Mouse (Mus musculus) frontal cortex, postnatal 36 days (tissue): ENCODE measurements at regions not wholly inside any gene's neighbourhood (a gene's known extent, or its start where the extent isn't known, plus 50 kb on each side); places are given as distances from the start of the nearest gene placed in this dataset.
"Not testable (repeated sequence)": the region's sequence is repeated elsewhere in the genome, so short reads cannot be mapped to it uniquely, and the experiment has no call there.

Experiments
- DNase-seq, 2 experiments: peaks; one replicate each; pipeline ENCODE4 v3.0.0; 2022; ENCODE audit warnings: low spot score in 2 of 2

- no peak for DNase-seq
Measured at GRCm38 (mm10) chr6:31898609-31899008, 151.4 kb upstream of the 1700012A03Rik start.

DNA sequence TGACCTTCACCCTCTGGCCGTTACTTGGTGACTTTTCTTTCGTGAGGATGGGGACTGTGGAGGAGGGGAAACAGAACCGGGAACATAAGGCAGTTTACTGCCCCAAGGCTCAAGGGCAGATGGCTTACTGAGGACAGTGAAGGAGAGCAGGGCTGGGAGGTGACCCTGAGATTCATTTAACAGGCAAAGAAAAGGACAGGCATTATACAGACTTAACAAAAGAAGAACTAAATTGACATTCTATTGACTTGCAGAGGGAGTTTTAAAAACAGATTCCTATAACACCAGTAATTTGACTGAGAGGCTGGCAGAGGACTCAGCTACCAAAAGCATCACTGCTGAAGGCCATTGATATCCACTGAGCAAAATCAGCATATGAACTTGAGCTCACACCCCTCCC lies 153.0 kb upstream of the 1700012A03Rik start:
- DNase-seq = no peak

GRCm38 (mm10) chr6:31895835-31896234 lies 154.2 kb upstream of the 1700012A03Rik start:
- peak in 1 of 2 experiments; percentile 32 for DNase-seq

- DNase-seq = no peak
Measured at GRCm38 (mm10) chr6:31886931-31887330, 163.1 kb upstream of the 1700012A03Rik start.

DNA sequence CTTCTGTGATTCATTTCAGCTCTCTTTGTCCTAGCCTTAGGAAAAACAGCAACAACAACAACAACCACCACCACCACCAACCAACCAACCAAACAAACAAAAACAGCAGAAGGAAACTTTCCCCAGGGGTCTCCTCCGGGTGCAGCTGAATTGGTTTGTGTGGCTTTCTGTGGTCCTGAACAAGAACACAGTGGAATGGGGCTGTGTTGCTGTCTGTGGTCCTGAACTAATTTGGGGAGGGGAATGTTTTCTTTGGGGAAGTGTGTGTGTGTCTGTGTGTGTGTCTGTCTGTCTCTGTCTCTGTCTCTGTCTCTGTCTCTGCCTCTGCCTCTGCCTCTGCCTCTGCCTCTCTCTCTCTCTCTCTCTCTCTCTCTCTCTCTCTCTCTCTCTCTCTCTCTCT lies 164.8 kb upstream of the 1700012A03Rik start:
- DNase-seq = not testable (repeated sequence)

DNA sequence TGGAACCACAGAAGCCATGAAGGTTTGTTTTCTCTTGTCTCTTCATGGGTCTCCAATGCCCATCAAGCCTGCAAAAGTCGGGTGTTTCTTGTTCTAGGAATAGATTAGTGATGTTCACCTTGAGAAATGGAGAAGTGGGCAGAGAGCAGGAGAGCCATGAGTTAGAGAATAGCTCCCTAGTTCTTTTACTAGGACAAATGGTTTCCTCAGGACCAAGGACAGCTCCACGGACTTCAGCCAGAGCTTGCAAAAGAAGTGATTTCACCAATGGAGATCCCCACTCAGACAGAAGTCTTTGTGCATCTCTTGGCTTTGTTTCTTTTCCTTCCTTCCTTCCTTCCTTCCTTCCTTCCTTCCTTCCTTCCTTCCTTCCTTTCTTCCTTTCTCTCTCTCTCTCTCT lies 166.3 kb upstream of the 1700012A03Rik start:
- peak in 1 of 2 experiments; percentile 4 for DNase-seq

GRCm38 (mm10) chr6:31874616-31875015 lies 175.4 kb upstream of the 1700012A03Rik start:
- DNase-seq = no peak

- no peak for DNase-seq
Measured at GRCm38 (mm10) chr6:31873911-31874310, 176.1 kb upstream of the 1700012A03Rik start.

DNA sequence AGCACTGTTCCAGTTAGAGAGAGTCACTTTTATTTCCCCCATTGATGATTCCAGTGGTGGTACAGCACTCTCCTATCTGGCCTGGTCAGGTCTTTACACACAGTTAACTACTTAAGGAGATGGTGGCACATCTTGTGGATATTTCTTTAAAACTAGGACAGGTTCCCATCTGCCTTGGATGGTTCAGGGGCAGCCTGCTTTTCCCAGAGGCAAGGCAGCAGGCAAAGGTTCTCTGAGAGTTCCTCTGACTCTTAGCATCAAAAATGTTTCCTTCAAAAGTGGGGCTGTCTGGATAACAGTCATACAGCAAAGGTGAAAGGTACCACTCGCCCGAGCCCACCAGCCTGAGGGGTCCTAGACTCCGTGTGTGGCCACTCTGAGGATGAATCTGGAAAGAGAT lies 178.3 kb upstream of the 1700012A03Rik start:
- DNase-seq = no peak

GRCm38 (mm10) chr6:31861996-31862395 lies 188.1 kb upstream of the 1700012A03Rik start:
- no peak for DNase-seq

DNA sequence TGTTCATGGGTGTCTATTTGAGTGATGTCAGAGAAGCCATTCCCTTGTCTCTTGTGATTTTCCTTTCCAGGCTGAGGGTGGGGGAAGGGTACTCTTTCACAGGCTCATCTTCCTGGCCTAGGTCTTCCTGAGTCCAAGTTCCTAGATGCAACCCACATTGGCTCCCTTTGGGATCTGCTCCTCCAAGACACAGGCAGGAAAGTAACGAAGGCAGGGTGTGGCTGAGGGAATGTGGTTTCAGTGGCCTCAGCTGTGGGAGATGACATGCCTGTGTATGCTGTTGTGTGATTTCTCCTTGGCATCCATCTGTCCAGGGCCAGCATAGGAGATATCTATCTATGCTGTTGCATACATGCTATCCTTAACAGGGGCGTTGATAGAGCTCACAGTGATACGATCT lies 190.4 kb upstream of the 1700012A03Rik start:
- DNase-seq = no peak

- no peak for DNase-seq
Measured at GRCm38 (mm10) chr6:31854261-31854660, 195.8 kb upstream of the 1700012A03Rik start.

GRCm38 (mm10) chr6:31846319-31846718 lies 203.7 kb upstream of the 1700012A03Rik start:
- DNase-seq = peak in 1 of 2 experiments; percentile 9

DNA sequence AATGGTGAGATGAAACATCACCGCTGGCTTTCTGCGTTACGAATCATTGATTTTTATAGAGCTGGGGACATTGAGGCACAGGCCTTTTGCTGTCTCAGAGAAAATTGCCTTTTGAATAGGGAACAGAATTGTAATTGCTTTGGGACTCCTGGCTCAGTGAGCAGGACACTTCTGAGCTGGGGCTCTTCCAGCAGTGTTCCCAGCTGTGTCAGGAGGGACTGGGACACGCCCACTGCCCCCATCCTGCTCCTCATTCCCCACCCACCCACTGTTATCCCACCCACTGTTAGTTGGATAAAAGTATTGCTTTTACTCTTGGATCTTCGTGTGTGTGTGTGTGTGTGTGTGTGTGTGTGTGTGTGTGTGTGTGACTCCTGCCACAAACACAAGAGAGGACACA lies 204.4 kb upstream of the 1700012A03Rik start:
- no peak for DNase-seq

DNA sequence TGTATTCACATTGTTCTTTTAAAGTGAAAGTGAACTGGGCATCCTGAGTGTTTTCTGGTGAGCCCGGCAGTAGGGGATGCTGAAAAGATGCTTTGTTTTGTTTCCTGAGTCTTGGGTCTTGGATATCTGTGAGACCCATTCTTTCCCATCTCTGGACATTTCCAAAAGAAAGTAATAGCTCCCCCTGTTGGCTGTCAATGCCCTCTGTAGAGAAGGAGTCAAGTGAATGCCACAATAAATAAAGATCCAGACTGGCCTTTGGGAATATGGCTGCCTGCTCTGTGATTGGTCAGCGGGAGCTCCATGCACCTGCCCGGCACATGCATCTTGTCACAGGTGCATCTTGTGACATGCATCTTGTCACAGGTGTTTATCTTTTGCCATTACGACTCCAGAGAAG lies 209.4 kb upstream of the 1700012A03Rik start:
- DNase-seq = no peak

DNA sequence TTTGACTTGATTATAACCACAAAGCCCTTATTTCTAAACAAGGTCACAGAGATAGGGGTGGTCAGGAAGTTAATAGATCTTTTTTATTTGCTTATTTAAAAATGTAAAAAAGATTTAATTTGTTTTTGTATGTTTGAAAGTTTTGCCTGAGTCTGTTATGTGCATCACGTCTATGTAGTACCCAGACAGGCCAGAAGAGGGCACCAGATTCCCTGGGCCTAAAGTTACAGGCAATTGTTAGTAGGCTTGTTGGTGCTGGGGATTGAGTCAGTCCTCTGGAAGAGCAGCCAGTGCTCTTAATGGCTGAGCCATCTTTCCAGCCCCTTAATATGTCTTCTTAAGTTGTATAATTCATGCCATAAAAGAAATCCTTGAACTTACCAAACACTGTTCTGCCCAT lies 211.5 kb upstream of the 1700012A03Rik start:
- DNase-seq = no peak

GRCm38 (mm10) chr6:31835795-31836194 lies 214.3 kb upstream of the 1700012A03Rik start:
- DNase-seq = no peak

GRCm38 (mm10) chr6:31834503-31834902 lies 215.5 kb upstream of the 1700012A03Rik start:
- DNase-seq = no peak

- peak in 1 of 2 experiments; percentile 30 for DNase-seq
Measured at GRCm38 (mm10) chr6:31830610-31831009, 219.4 kb upstream of the 1700012A03Rik start.

GRCm38 (mm10) chr6:31823616-31824015 lies 226.4 kb upstream of the 1700012A03Rik start:
- no peak for DNase-seq

DNA sequence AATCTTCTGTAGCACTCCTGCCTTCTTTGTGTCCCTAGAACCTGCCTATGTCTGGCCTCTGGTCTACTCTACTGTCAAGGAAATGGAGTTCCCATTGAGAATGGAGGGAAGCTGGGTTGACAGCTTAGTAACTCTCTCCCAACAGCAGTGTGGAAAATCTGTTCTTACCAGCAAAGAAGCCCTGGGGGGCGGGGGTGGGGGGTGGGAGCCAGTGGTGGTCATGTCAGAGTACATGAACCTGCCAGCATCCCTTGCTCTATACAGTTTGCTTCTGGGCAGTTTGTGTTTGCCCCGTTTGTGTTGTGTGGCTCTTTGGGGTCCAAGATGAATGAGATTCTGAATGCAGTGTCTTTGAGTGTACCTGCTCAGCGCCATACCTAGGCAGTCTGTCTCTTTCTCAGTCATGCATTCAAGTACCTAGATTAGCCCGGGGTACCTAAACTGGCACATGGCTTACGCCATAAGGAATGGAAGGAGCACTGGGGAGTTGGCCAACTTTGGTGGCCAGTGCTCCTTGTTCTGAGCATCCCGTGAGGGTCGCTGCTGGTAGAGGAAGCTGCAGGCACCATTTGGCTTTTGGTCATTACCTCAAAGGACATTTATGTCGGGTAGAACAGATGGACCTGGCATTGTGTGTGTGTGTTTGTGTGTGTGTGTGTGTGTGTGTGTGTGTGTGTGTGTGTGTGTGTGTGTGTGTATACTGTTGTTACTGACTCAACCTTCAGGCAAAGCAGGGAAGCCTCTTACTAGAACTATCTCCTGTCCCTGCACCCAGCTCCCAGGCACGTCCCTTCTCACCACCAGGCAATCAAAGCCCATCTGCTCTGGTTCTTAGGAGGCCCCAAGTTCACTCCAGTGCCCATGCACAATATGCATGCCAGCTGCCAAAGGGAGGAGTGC lies 227.6 kb upstream of the 1700012A03Rik start:
- DNase-seq = no peak

GRCm38 (mm10) chr6:31821621-31822020 lies 228.4 kb upstream of the 1700012A03Rik start:
- no peak for DNase-seq

- no peak for DNase-seq
Measured at GRCm38 (mm10) chr6:31817640-31818039, 232.4 kb upstream of the 1700012A03Rik start.
